Mouse (Mus musculus) spleen, adult 2 months (tissue): ENCODE data around the gene 1700025C18Rik. TPM values are rescaled to one million over a fixed set of nuclear protein-coding genes. Genes with fewer than 3 reads are reported as not detected.

Source experiments
- DNase-seq, 2 experiments: peaks; one replicate each; pipeline versions ENCODE4 v3.0.0 to v3.0.0-alpha.2; 2012 to 2021; ENCODE audit warnings: low spot score in 2 of 2, low read depth in 1 of 2
- H3K27ac ChIP-seq: fragments of 200-500 bp; 2 replicates; pipeline ENCODE4 v1.5.1; 2012; ENCODE audit warnings: low read length, inconsistent platforms; ENCODE audit not compliant: insufficient read depth
- H3K27me3 ChIP-seq: fragments of 200-500 bp; 2 replicates; pipeline ENCODE4 v1.6.1; 2012; ENCODE audit warnings: mild to moderate bottlenecking, moderate library complexity, low read length, inconsistent platforms; ENCODE audit not compliant: control insufficient read depth, insufficient read depth
- H3K36me3 ChIP-seq: fragments of 200-500 bp; 2 replicates; pipeline ENCODE4 v1.6.1; 2012; ENCODE audit warnings: mild to moderate bottlenecking, low read length, inconsistent platforms; ENCODE audit not compliant: control insufficient read depth, insufficient read depth
- H3K4me1 ChIP-seq: fragments of 200-500 bp; 2 replicates; pipeline ENCODE4 v1.6.1; 2011; ENCODE audit warnings: inconsistent platforms; ENCODE audit not compliant: control insufficient read depth, insufficient read depth, insufficient read length
- H3K4me3 ChIP-seq: fragments of 200-500 bp; 2 replicates; pipeline ENCODE4 v1.5.1; 2011; ENCODE audit warnings: mild to moderate bottlenecking, inconsistent platforms; ENCODE audit not compliant: insufficient read depth, insufficient read length; ENCODE audit errors: extremely low read depth
- CTCF ChIP-seq: fragments of 200-500 bp; IDR thresholded peaks from 2 replicates; pipeline ENCODE4 v1.5.1; 2011; ENCODE audit warnings: mild to moderate bottlenecking, inconsistent platforms; ENCODE audit not compliant: insufficient read depth, insufficient read length, insufficient replicate concordance; ENCODE audit errors: extremely low read depth
- POLR2A ChIP-seq: fragments of 200-500 bp; IDR thresholded peaks from 2 replicates; pipeline ENCODE4 v1.6.1; 2011; ENCODE audit warnings: low read depth, low read length, inconsistent platforms
- WGBS: fragments of 180-500 bp; shearing (Covaris S2); methylation state at CpG from one replicate; pipeline ENCODE4 v1.1.7; 2018; 5-methylcytosine and 5-hydroxymethylcytosine counted together
- polyA plus RNA-seq: library from polyadenylated mRNA; depleted of rRNA; stranded (reverse); fragments of >200 nt; gene quantifications from 2 replicates; pipeline ENCODE4 v1.2.3, GENCODE M21; 2012

Gene 1700025C18Rik
- polyA plus RNA-seq, 1 experiment = not detected

- H3K4me3 ChIP-seq = 0 out of 2 replicates have a peak overlapping the region, but pooled peaks have one; percentile 9
- H3K27me3 ChIP-seq = peaks cover 1% of the 10 kb centered on the region; the same call in 1 of the 2 replicates
- TF ChIP-seq CTCF (no peak), POLR2A (no peak)
- no peaks in the 10 kb centered on the region for H3K4me1 ChIP-seq
- WGBS = 7% methylated on average over 17 of the region's 17 CpGs
- H3K36me3 ChIP-seq = no peaks in the 10 kb centered on the region
- DNase-seq = no peak
- no peak overlapping the region for H3K27ac ChIP-seq
Measured at GRCm38 (mm10) chr2:165043090-165043636, 47.4 kb downstream of the 1700025C18Rik start.

GRCm38 (mm10) chr2:165042126-165042525 is 48.4 kb downstream of the 1700025C18Rik start:
- no peaks in the 10 kb centered on the region for H3K4me1 ChIP-seq
- H3K4me3 ChIP-seq = no peak overlapping the region
- WGBS = 90% methylated on average over 5 of the region's 5 CpGs
- no peak for TF ChIP-seq POLR2A
- TF ChIP-seq CTCF = no peak
- no peak overlapping the region for H3K27ac ChIP-seq
- no peaks in the 10 kb centered on the region for H3K36me3 ChIP-seq
- H3K27me3 ChIP-seq = peaks cover 1% of the 10 kb centered on the region; the same call in 1 of the 2 replicates
- no peak for DNase-seq

- H3K4me1 ChIP-seq = peaks cover 6% of the 10 kb centered on the region; the same call in 1 of the 2 replicates
- no peak overlapping the region for H3K27ac ChIP-seq
- no peak for DNase-seq
- 54% methylated on average over 4 of the region's 4 CpGs for WGBS
- no peaks in the 10 kb centered on the region for H3K27me3 ChIP-seq
- no peaks in the 10 kb centered on the region for H3K36me3 ChIP-seq
- no peak overlapping the region for H3K4me3 ChIP-seq
- TF ChIP-seq POLR2A (no peak), CTCF (no peak)
Measured at GRCm38 (mm10) chr2:165037415-165037814, 53.1 kb downstream of the 1700025C18Rik start.

GRCm38 (mm10) chr2:165035058-165035431 is 55.5 kb downstream of the 1700025C18Rik start:
- Histone ChIP-seq H3K4me3 (no peak overlapping the region; the same call in 1 of the 2 replicates), H3K4me1 (peaks cover 6% of the 10 kb centered on the region; the same call in 1 of the 2 replicates), H3K27me3 (no peaks in the 10 kb centered on the region), H3K36me3 (no peaks in the 10 kb centered on the region), H3K27ac (no peak overlapping the region)
- 61% methylated on average over 5 of the region's 5 CpGs for WGBS
- DNase-seq = no peak
- TF ChIP-seq POLR2A (no peak), CTCF (no peak)

- Histone ChIP-seq H3K4me1 (peaks cover 6% of the 10 kb centered on the region; the same call in 1 of the 2 replicates), H3K4me3 (peak within 1 kb of the TSS; percentile 95), H3K36me3 (no peaks in the 10 kb centered on the region), H3K27ac (peak within 1 kb of the TSS; percentile 78), H3K27me3 (no peaks in the 10 kb centered on the region)
- peak; percentile 86 to 99 for DNase-seq
- WGBS = under 1% methylated on average over 98 of the region's 111 CpGs
- TF ChIP-seq CTCF (0 out of 2 replicates have a peak, but pooled peaks have one; percentile 8), POLR2A (peak; percentile 18; the same call in 1 of the 2 replicates)
Measured at GRCm38 (mm10) chr2:165034131-165035057, 56.2 kb downstream of the 1700025C18Rik start, which contains the start of gene Ncoa5. Ncoa5 (minus strand) TSS chr2:165034867.

GRCm38 (mm10) chr2:165033306-165033705 is 57.2 kb downstream of the 1700025C18Rik start:
- Histone ChIP-seq H3K4me1 (peaks cover 6% of the 10 kb centered on the region; the same call in 1 of the 2 replicates), H3K27me3 (no peaks in the 10 kb centered on the region), H3K27ac (no peak overlapping the region), H3K4me3 (no peak overlapping the region), H3K36me3 (no peaks in the 10 kb centered on the region)
- no peak for TF ChIP-seq CTCF
- no peak for DNase-seq
- 71% methylated on average over 6 of the region's 6 CpGs for WGBS
